Mouse (Mus musculus): Measurements from ENCODE around the gene Dnajc4. TPM values are rescaled to one million over a fixed set of nuclear protein-coding genes. Genes with fewer than 3 reads are reported as not detected.

Gene Dnajc4
- total and polyA plus RNA-seq, 2 experiments from 2014 or later, result 20.2 to 20.7 TPM

DNA sequence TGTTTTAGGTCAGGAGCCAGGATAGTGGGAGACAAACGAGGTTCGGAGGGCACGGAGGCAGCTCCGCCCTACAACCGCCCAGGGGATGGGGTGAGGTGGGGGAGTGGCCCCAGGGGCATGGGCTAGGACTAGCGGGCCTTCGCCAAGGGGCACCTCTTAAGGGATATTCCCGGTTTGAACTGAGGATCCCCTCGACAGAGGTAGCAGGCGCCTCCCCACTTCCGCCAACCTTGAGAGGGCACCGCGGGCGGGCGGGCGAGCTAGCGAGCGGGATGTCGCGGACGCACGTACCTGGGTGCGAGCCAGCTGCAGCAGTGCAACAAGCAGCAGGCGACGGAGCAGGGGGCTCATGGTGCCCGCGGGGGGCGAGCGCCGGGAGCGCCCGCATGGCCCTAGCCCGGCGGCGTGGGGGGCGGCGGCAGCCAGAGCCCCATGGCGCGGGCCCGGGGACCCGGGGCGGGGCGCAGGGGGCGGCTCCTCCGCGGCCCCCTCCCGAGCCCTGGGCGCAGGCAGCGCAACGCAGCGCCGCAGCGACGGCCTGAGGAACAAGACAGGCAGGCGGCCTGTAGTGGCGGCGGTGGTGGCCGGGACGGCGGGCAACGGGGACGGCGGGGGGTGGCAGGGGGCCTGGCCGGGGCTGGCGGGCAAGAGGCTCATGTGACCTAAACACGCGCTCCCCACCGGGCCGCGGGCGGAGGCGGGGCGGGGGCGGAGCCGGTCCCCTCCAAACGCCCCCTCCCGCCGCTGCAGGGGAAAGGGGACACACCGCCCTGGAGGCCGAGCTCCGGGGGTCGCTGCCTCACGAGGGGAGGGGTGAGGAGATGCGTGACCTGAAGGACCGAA, 5.1 kb downstream of the Dnajc4 start, which contains the start of gene Vegfb:
Gene Vegfb (minus strand): TSS at position 591 of the 843 bp plus-strand sequence.
- H3K9ac ChIP-seq, result peak within 1 kb of the TSS; percentile 74
- ATAC-seq (peak; percentile 60), DNase-seq (peak; percentile 67)
- H3K27me3 ChIP-seq (ENCODE audit: insufficient read depth, low read length), result no peaks in the 10 kb centered on the region
- WGBS, result 3% methylated on average over 61 of the region's 85 CpGs
- peak within 1 kb of the TSS; percentile 82 for H3K4me3 ChIP-seq (ENCODE audit: low read depth, low read length)
- H3K27ac ChIP-seq (ENCODE audit: low read depth, low read length), result peak within 1 kb of the TSS; percentile 71
- H3K9me3 ChIP-seq (ENCODE audit: low read length), result no peaks in the 10 kb centered on the region
- H3K36me3 ChIP-seq (ENCODE audit: insufficient read depth), result peaks cover 20% of the 10 kb centered on the region
- TF ChIP-seq CTCF (IDR thresholded peaks at IDR 0.05; ENCODE audit: low read depth), result no peak
- H3K4me2 ChIP-seq (ENCODE audit: low read depth), result peak within 1 kb of the TSS; percentile 81
- 0 out of 2 replicates have a peak, but pooled peaks cover 8% of the 10 kb centered on the region for H3K4me1 ChIP-seq (ENCODE audit: insufficient read depth)

DNA sequence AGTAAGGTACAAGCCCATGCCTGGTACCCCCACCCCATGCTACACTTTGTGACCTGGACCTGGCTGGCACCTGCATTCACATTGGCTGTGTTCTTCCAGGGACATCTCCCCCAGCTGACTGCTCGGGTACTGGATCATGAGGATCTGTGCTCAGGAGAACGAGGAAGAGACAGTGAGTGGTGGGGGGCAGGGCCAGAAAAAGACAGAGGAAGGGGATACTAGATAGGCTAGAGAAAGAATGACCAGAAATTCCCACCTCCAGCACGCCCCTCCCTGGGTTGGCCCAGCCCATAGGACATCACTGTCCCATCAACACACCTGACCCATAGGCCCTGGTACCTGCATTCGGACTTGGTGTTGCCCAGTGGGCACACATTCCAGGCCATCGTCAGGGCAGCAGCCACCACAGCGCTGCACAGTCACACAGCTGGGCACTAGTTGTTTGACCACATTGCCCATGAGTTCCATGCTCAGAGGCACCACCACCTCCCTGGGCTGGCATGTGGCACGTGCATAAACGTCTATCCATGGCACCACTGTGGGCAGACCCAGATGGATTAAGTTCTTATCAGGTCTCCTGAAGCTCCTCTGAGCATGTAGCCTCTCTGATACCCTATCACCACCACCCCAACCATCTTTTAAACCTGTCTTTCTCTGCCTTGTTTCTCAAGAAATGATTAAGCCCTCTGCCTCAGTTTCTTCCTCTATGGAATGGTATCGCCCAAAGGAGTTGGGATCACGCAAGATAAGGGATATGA, 6.2 kb downstream of the Dnajc4 start:
- DNase-seq (no peak), ATAC-seq (no peak)
- Histone ChIP-seq H3K4me2 (ENCODE audit: low read depth) (peak overlapping the region; percentile 81), H3K9me3 (ENCODE audit: low read length) (no peaks in the 10 kb centered on the region), H3K36me3 (ENCODE audit: insufficient read depth) (peaks cover 22% of the 10 kb centered on the region), H3K4me1 (ENCODE audit: insufficient read depth) (0 out of 2 replicates have a peak, but pooled peaks cover 8% of the 10 kb centered on the region), H3K27me3 (ENCODE audit: insufficient read depth, low read length) (no peaks in the 10 kb centered on the region), H3K4me3 (ENCODE audit: low read depth, low read length) (peak overlapping the region; percentile 82; the same call in 1 of the 2 replicates), H3K9ac (0 out of 2 replicates have a peak overlapping the region, but pooled peaks have one; percentile 74), H3K27ac (ENCODE audit: low read depth, low read length) (no peak overlapping the region)
- no peak for TF ChIP-seq CTCF (IDR thresholded peaks at IDR 0.05; ENCODE audit: low read depth)
- 80% methylated on average over 10 of the region's 10 CpGs for WGBS

DNA sequence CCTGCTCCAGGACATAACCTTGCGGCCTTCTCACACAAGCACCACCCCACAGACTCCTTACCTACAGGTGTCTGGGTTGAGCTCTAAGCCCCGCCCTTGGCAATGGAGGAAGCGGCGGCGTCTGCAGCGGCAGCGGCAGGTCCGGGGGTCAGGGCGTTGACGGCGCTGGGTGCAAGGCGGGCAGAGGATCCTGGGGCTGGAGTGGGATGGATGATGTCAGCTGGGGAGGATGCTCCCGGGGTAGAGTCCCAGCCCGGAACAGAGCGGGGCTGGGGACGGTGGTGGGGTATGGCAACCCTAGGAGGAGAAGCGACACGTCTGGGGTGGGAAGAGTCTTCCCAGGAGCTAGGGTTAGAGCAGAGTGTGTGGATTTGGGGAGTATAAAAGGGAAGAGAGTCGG, 7.1 kb downstream of the Dnajc4 start:
- Histone ChIP-seq H3K4me2 (ENCODE audit: low read depth) (no peak overlapping the region), H3K36me3 (ENCODE audit: insufficient read depth) (peaks cover 22% of the 10 kb centered on the region), H3K27ac (ENCODE audit: low read depth, low read length) (no peak overlapping the region), H3K27me3 (ENCODE audit: insufficient read depth, low read length) (no peaks in the 10 kb centered on the region), H3K9me3 (ENCODE audit: low read length) (no peaks in the 10 kb centered on the region), H3K4me3 (ENCODE audit: low read depth, low read length) (no peak overlapping the region), H3K4me1 (ENCODE audit: insufficient read depth) (peaks cover 8% of the 10 kb centered on the region; the same call in 1 of the 2 replicates), H3K9ac (no peak overlapping the region)
- WGBS, result 90% methylated on average over 19 of the region's 19 CpGs
- DNase-seq (no peak), ATAC-seq (no peak)
- no peak for TF ChIP-seq CTCF (IDR thresholded peaks at IDR 0.05; ENCODE audit: low read depth)

DNA sequence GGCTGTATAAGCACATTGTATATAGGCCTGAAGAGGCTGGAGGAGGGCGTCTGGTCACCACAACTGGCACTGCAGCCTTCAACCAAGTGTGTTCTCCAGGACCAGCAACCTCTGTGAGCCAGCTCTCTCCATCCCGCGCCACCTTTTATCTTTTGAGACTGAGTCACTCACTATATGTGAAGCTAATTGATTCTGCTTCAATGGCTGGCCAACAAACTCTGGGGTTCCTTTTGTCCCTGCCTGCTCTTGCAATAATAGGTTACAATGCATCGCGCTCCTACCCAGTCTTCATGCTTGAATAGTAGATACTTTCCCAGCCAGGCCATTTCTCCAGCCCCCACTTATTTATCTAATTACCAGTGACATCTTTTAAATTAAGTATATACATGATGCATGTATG, 8.8 kb downstream of the Dnajc4 start:
- Histone ChIP-seq H3K27me3 (ENCODE audit: insufficient read depth, low read length) (no peaks in the 10 kb centered on the region), H3K9me3 (ENCODE audit: low read length) (no peaks in the 10 kb centered on the region), H3K27ac (ENCODE audit: low read depth, low read length) (no peak overlapping the region), H3K9ac (no peak overlapping the region), H3K4me2 (ENCODE audit: low read depth) (no peak overlapping the region), H3K36me3 (ENCODE audit: insufficient read depth) (peaks cover 22% of the 10 kb centered on the region), H3K4me3 (ENCODE audit: low read depth, low read length) (no peak overlapping the region), H3K4me1 (ENCODE audit: insufficient read depth) (peaks cover 11% of the 10 kb centered on the region; the same call in 1 of the 2 replicates)
- no peak for DNase-seq
- no peak for TF ChIP-seq CTCF (IDR thresholded peaks at IDR 0.05; ENCODE audit: low read depth)
- no peak for ATAC-seq
- WGBS, result 25% methylated on average over 5 of the region's 5 CpGs

DNA sequence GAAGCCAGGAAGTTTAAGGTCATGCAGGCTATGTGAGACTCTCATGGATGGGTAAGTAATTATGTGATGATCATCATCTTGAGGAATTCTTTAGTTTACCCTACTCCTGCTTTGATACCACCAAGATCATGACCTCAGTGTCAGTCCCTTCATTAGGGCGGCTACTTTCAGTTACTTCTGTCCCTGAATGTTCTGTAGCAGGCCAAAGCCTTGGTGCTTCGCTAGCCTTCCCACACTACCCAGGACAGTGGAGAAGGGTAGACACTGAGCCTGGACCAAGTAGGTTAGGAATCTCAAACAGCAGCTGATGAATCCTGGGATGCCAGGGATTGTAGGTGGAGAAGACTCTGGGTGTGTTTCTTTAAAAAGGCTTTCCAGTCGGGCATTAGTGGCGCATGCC, 10.9 kb downstream of the Dnajc4 start:
- Histone ChIP-seq H3K4me3 (ENCODE audit: low read depth, low read length) (no peak overlapping the region), H3K4me2 (ENCODE audit: low read depth) (no peak overlapping the region), H3K4me1 (ENCODE audit: insufficient read depth) (peaks cover 14% of the 10 kb centered on the region), H3K27ac (ENCODE audit: low read depth, low read length) (no peak overlapping the region), H3K27me3 (ENCODE audit: insufficient read depth, low read length) (no peaks in the 10 kb centered on the region), H3K9me3 (ENCODE audit: low read length) (no peaks in the 10 kb centered on the region), H3K9ac (no peak overlapping the region), H3K36me3 (ENCODE audit: insufficient read depth) (peaks cover 30% of the 10 kb centered on the region)
- TF ChIP-seq CTCF (IDR thresholded peaks at IDR 0.05; ENCODE audit: low read depth), result no peak
- DNase-seq (no peak), ATAC-seq (no peak)
- 92% methylated on average over 4 of the region's 4 CpGs for WGBS

DNA sequence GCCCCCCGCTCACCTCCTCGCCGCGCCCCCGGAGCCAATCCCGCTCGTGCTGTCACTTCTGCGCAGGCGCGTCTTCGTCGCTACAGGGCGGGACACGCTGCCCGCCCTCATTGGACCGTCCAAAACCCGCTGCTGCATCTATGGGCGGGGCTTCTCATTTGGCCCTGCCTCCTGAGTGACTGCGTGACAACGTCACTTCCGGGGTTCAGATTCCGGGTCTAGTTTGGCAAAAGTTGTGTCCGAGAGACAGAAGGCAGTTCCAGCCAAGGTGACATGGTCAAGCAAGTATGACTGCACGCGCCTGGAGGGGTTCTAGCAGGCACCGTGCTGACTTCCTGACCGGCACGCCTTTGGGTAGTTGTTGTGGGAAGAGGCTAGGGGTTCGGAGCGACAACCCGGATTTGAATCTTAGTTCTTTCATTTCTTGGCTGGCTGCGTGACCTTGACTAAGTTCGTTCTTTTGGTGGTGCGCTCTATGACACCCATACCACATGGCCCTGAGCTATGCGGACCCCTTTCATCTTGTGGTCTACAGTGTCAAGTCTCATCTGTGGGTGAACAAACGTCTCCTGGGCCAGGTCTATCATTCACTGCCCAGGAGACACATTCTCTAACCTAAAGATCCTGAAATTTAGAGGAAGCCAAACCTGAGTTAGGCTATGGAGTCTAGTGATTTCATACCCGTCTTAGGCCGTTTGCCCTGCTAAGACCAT, 11.8 kb downstream of the Dnajc4 start, which contains the start of gene Fkbp2:
Gene Fkbp2 (minus strand): TSS at position 121 of the 713 bp plus-strand sequence.
- 2% methylated on average over 38 of the region's 38 CpGs for WGBS
- Histone ChIP-seq H3K27ac (ENCODE audit: low read depth, low read length) (peak within 1 kb of the TSS; percentile 87), H3K4me3 (ENCODE audit: low read depth, low read length) (peak within 1 kb of the TSS; percentile 55), H3K4me2 (ENCODE audit: low read depth) (peak within 1 kb of the TSS; percentile 77), H3K27me3 (ENCODE audit: insufficient read depth, low read length) (no peaks in the 10 kb centered on the region), H3K9ac (peak within 1 kb of the TSS; percentile 74), H3K9me3 (ENCODE audit: low read length) (no peaks in the 10 kb centered on the region), H3K36me3 (ENCODE audit: insufficient read depth) (peaks cover 30% of the 10 kb centered on the region), H3K4me1 (ENCODE audit: insufficient read depth) (peaks cover 9% of the 10 kb centered on the region)
- no peak for TF ChIP-seq CTCF (IDR thresholded peaks at IDR 0.05; ENCODE audit: low read depth)
- DNase-seq (peak; percentile 100), ATAC-seq (peak; percentile 88)
